ENCODE assay signal across 14 mouse cellular contexts in genomic region chr7:136221620-136222019, GRCm38 (mm10).
"Had no signal": no experiment of that assay in that cellular context is flagged by ENCODE, and none has a peak within 500 bp of the region (broad histone marks: within the 10 kb centered on the region; RNA-seq: fewer than 3 reads in every experiment).

No protein-coding gene starts in this region.

- ATAC-seq: intestine, postnatal 0 days; liver, postnatal 0 days had no signal

- H3K27ac ChIP-seq: limb, embryonic 12.5 days; liver, embryonic 13.5 days; lung, embryonic 15.5 days; macrophage; stomach, embryonic 15.5 days had no signal

- H3K36me3 ChIP-seq: limb, embryonic 12.5 days; liver, embryonic 13.5 days; lung, embryonic 15.5 days; stomach, embryonic 15.5 days had no signal

- H3K4me2 ChIP-seq: limb, embryonic 12.5 days; liver, embryonic 13.5 days; lung, embryonic 15.5 days; stomach, embryonic 15.5 days had no signal

- DNase-seq: kidney, adult 8-10 months; kidney, postnatal 25 days; liver; liver, embryonic 13.5 days; liver, postnatal 0 days; lung, postnatal 14 days; right cerebral cortex, postnatal 14 days; thymus, postnatal 36 days had no signal

- H3K4me1 ChIP-seq: liver, embryonic 13.5 days; lung, embryonic 15.5 days; megakaryocyte, embryonic 14.5 days; stomach, embryonic 15.5 days had no signal

- H3K4me3 ChIP-seq: limb, embryonic 12.5 days; liver, embryonic 13.5 days; lung, embryonic 15.5 days; megakaryocyte, embryonic 14.5 days; stomach, embryonic 15.5 days had no signal

- H3K9ac ChIP-seq: limb, embryonic 12.5 days; liver, embryonic 13.5 days; liver, postnatal 0 days; lung, embryonic 15.5 days; stomach, embryonic 15.5 days had no signal

- H3K9me3 ChIP-seq: limb, embryonic 12.5 days; liver, embryonic 13.5 days; lung, embryonic 15.5 days; megakaryocyte, embryonic 14.5 days; stomach, embryonic 15.5 days had no signal

- H3K27me3 ChIP-seq: liver, embryonic 13.5 days; lung, embryonic 15.5 days; megakaryocyte, embryonic 14.5 days; stomach, embryonic 15.5 days had no signal
